In genomic region chr16:43500132-43500853, GRCm38 (mm10) we compare ENCODE assay signal across 12 mouse cellular contexts.
DNase-seq lines count a peak whose midpoint lies in the region; ATAC-seq and TF ChIP-seq lines count a peak whose summit lies in the region.
"Had no signal": no experiment of that assay in that cellular context is flagged by ENCODE, and none has a peak within 500 bp of the region (broad histone marks: within the 10 kb centered on the region; RNA-seq: fewer than 3 reads in every experiment).

No protein-coding gene starts in this region.

- whole genome bisulfite sequencing in forebrain, embryonic 16.5 days = 64% methylated on average over 8 of the region's 8 CpGs
- 80% methylated on average over 8 of the region's 8 CpGs for WGBS in forebrain, embryonic 11.5 days
- 79% methylated on average over 8 of the region's 8 CpGs for WGBS in kidney, postnatal 0 days
- 59% methylated on average over 8 of the region's 8 CpGs for WGBS in lung, postnatal 0 days

- H3K4me3 ChIP-seq in forebrain, embryonic 16.5 days (replicated peaks; ENCODE audit: low read length) = no peak overlapping the region
- no peak overlapping the region for H3K4me3 ChIP-seq in forebrain, embryonic 11.5 days (ENCODE audit: low read depth, low read length)
- H3K4me3 ChIP-seq in kidney, postnatal 0 days (replicated peaks; ENCODE audit: low read depth, low read length) = no peak overlapping the region
- no peak overlapping the region for H3K4me3 ChIP-seq in lung, postnatal 0 days (ENCODE audit: low read depth, low read length)
- H3K4me3 ChIP-seq: embryonic facial prominence, embryonic 15.5 days; liver, embryonic 13.5 days had no signal

- no peak for DNase-seq in forebrain, embryonic 11.5 days (ENCODE audit: low spot score)
- DNase-seq in kidney, postnatal 0 days (ENCODE audit: low spot score) = no peak
- no peak for DNase-seq in kidney, adult 8-10 months
- peak; percentile 56 for DNase-seq in cerebellum, adult 9-10 months
- peak; percentile 80 for DNase-seq in lung, postnatal 0 days (ENCODE audit: low spot score)
- DNase-seq in left cerebral cortex, postnatal 4 days = no peak
- DNase-seq in frontal cortex, postnatal 14 days (ENCODE audit: low spot score in 2 of 2) = no peak
- DNase-seq: kidney, postnatal 10 days; liver, embryonic 13.5 days had no signal

- no peaks in the 10 kb centered on the region for H3K9me3 ChIP-seq in forebrain, embryonic 16.5 days (ENCODE audit: control insufficient read depth, low read length)
- H3K9me3 ChIP-seq in forebrain, embryonic 11.5 days (ENCODE audit: control insufficient read depth, low read length) = no peaks in the 10 kb centered on the region
- no peaks in the 10 kb centered on the region for H3K9me3 ChIP-seq in kidney, postnatal 0 days (replicated peaks; ENCODE audit: low read length)
- no peaks in the 10 kb centered on the region for H3K9me3 ChIP-seq in lung, postnatal 0 days (ENCODE audit: low read length)
- H3K9me3 ChIP-seq: embryonic facial prominence, embryonic 15.5 days; liver, embryonic 13.5 days had no signal

- TF ChIP-seq CTCF in kidney, postnatal 0 days (IDR thresholded peaks at IDR 0.05; ENCODE audit: low read depth) = peak; percentile 38; the same call in 1 of the 2 replicates
- peak; percentile 45; the same call in 1 of the 2 replicates for TF ChIP-seq CTCF in lung, postnatal 0 days (IDR thresholded peaks at IDR 0.05)

- H3K9ac ChIP-seq in forebrain, embryonic 16.5 days (replicated peaks; ENCODE audit: low read depth, low read length) = no peak overlapping the region
- H3K9ac ChIP-seq in forebrain, embryonic 11.5 days (ENCODE audit: low read length) = no peak overlapping the region
- H3K9ac ChIP-seq in kidney, postnatal 0 days (ENCODE audit: low read depth, low read length) = no peak overlapping the region
- no peak overlapping the region for H3K9ac ChIP-seq in lung, postnatal 0 days (replicated peaks; ENCODE audit: low read depth)
- H3K9ac ChIP-seq: embryonic facial prominence, embryonic 15.5 days; liver, embryonic 13.5 days had no signal

- H3K4me1 ChIP-seq in forebrain, embryonic 16.5 days (replicated peaks; ENCODE audit: control insufficient read depth, insufficient read depth, low read length) = peaks cover 18% of the 10 kb centered on the region
- peaks cover 5% of the 10 kb centered on the region; the same call in 1 of the 2 replicates for H3K4me1 ChIP-seq in forebrain, embryonic 11.5 days (replicated peaks; ENCODE audit: control insufficient read depth, insufficient read depth, low read length)
- no peaks in the 10 kb centered on the region for H3K4me1 ChIP-seq in kidney, postnatal 0 days (replicated peaks; ENCODE audit: insufficient read depth, low read length)
- H3K4me1 ChIP-seq in lung, postnatal 0 days (ENCODE audit: insufficient read depth, low read depth, low read length) = no peaks in the 10 kb centered on the region
- H3K4me1 ChIP-seq: liver, embryonic 13.5 days had no signal

- H3K36me3 ChIP-seq in forebrain, embryonic 16.5 days (ENCODE audit: control insufficient read depth, insufficient read depth) = no peaks in the 10 kb centered on the region
- no peaks in the 10 kb centered on the region for H3K36me3 ChIP-seq in forebrain, embryonic 11.5 days (ENCODE audit: control insufficient read depth, insufficient read depth, low read length)
- no peaks in the 10 kb centered on the region for H3K36me3 ChIP-seq in kidney, postnatal 0 days (ENCODE audit: insufficient read depth, low read length)
- H3K36me3 ChIP-seq in lung, postnatal 0 days (ENCODE audit: insufficient read depth, low read length) = no peaks in the 10 kb centered on the region
- H3K36me3 ChIP-seq: embryonic facial prominence, embryonic 15.5 days; liver, embryonic 13.5 days had no signal

- H3K27me3 ChIP-seq in forebrain, embryonic 16.5 days (replicated peaks; ENCODE audit: control insufficient read depth, insufficient read depth, low read length) = no peaks in the 10 kb centered on the region
- no peaks in the 10 kb centered on the region for H3K27me3 ChIP-seq in forebrain, embryonic 11.5 days (ENCODE audit: control insufficient read depth, insufficient read depth, low read length)
- no peaks in the 10 kb centered on the region for H3K27me3 ChIP-seq in kidney, postnatal 0 days (ENCODE audit: insufficient read depth, low read length)
- no peaks in the 10 kb centered on the region for H3K27me3 ChIP-seq in lung, postnatal 0 days (replicated peaks; ENCODE audit: insufficient read depth, low read length)
- H3K27me3 ChIP-seq: embryonic facial prominence, embryonic 15.5 days; liver, embryonic 13.5 days had no signal

- 0 out of 2 replicates have a peak overlapping the region, but pooled peaks have one; percentile 6 for H3K27ac ChIP-seq in forebrain, embryonic 16.5 days (ENCODE audit: low read length)
- H3K27ac ChIP-seq in forebrain, embryonic 11.5 days (ENCODE audit: low read depth, low read length) = no peak overlapping the region; the same call in 1 of the 2 replicates
- H3K27ac ChIP-seq in kidney, postnatal 0 days = no peak overlapping the region
- peak overlapping the region; percentile 27; the same call in 1 of the 2 replicates for H3K27ac ChIP-seq in lung, postnatal 0 days (ENCODE audit: low read length)
- H3K27ac ChIP-seq: embryonic facial prominence, embryonic 15.5 days; liver, embryonic 13.5 days had no signal

- peak; percentile 69 for TF ChIP-seq EP300 in lung, postnatal 0 days (IDR thresholded peaks at IDR 0.05)

- ATAC-seq in forebrain, embryonic 16.5 days = no peak
- ATAC-seq in forebrain, embryonic 11.5 days (replicated peaks; ENCODE audit: low FRiP score) = no peak
- ATAC-seq in kidney, postnatal 0 days (replicated peaks; ENCODE audit: low FRiP score, low read depth) = no peak
- ATAC-seq in lung, postnatal 0 days = peak; percentile 98

- intact Hi-C loops in left cerebral cortex, postnatal 4 days (cut with DNase I) = no loop called here

- H3K4me2 ChIP-seq in forebrain, embryonic 16.5 days (ENCODE audit: low read length) = no peak overlapping the region
- H3K4me2 ChIP-seq in forebrain, embryonic 11.5 days (ENCODE audit: low read depth, low read length, severe bottlenecking) = no peak overlapping the region
- no peak overlapping the region for H3K4me2 ChIP-seq in kidney, postnatal 0 days (ENCODE audit: low read length)
- no peak overlapping the region for H3K4me2 ChIP-seq in lung, postnatal 0 days (replicated peaks; ENCODE audit: low read depth, low read length)
- H3K4me2 ChIP-seq: embryonic facial prominence, embryonic 15.5 days; liver, embryonic 13.5 days; midbrain, embryonic 11.5 days had no signal

Comparison
In these comparisons a context has a peak if more than half of its experiments do, and no peak if none do; other contexts are left out.
1. H3K27ac ChIP-seq: peak in forebrain, embryonic 16.5 days (single experiment) and lung, postnatal 0 days (single experiment); none in forebrain, embryonic 11.5 days (single experiment) and kidney, postnatal 0 days (single experiment).
2. DNase-seq: peak in cerebellum, adult 9-10 months (single experiment) and lung, postnatal 0 days (single experiment); none in forebrain, embryonic 11.5 days (single experiment), kidney, postnatal 0 days (single experiment), kidney, adult 8-10 months (0 of 2), left cerebral cortex, postnatal 4 days (single experiment) and frontal cortex, postnatal 14 days (0 of 2).